In genomic region chr16:23416261-23416656, GRCm38 (mm10) we compare ENCODE assay signal across 9 mouse cellular contexts. TPM values are rescaled to one million over a fixed set of nuclear protein-coding genes. Genes with fewer than 3 reads are reported as not detected.
DNase-seq lines count a peak whose midpoint lies in the region; ATAC-seq lines count a peak whose summit lies in the region.
"Had no signal": no experiment of that assay in that cellular context is flagged by ENCODE, and none has a peak within 500 bp of the region (broad histone marks: within the 10 kb centered on the region; RNA-seq: fewer than 3 reads in every experiment).

No protein-coding gene starts in this region.

- H3K4me3 ChIP-seq in heart, embryonic 16.5 days (ENCODE audit: low read length): peak overlapping the region; percentile 20; the same call in 1 of the 2 replicates

- peak overlapping the region; percentile 32; the same call in 1 of the 2 replicates for H3K9ac ChIP-seq in heart, embryonic 16.5 days (ENCODE audit: low read length)

- H3K9me3 ChIP-seq in heart, embryonic 16.5 days (replicated peaks; ENCODE audit: control insufficient read depth, low read length): no peaks in the 10 kb centered on the region

- H3K4me1 ChIP-seq in heart, embryonic 16.5 days (ENCODE audit: control insufficient read depth, insufficient read depth, low read length): peaks cover 11% of the 10 kb centered on the region; the same call in 1 of the 2 replicates

- DNase-seq in urinary bladder, postnatal 14 days (ENCODE audit: low spot score): peak; percentile 22
- DNase-seq in urinary bladder, postnatal 4 days (ENCODE audit: low spot score in 2 of 2): no peak
- peak; percentile 59 for DNase-seq in kidney, postnatal 14 days
- DNase-seq in mesoderm, embryonic 11.5 days (ENCODE audit: low read depth, low spot score): peak; percentile 29
- no peak for DNase-seq in thymus, postnatal 14 days
- no peak for DNase-seq in right cerebral cortex, postnatal 4 days
- no peak for DNase-seq in spleen, adult 12 weeks (ENCODE audit: low spot score)

- H3K4me2 ChIP-seq in heart, embryonic 16.5 days (ENCODE audit: low read depth, low read length): peak overlapping the region; percentile 56

- no peaks in the 10 kb centered on the region for H3K36me3 ChIP-seq in heart, embryonic 16.5 days (ENCODE audit: control insufficient read depth, insufficient read depth)

- H3K27ac ChIP-seq in heart, embryonic 16.5 days (ENCODE audit: low read length): no peak overlapping the region

- WGBS in heart, embryonic 16.5 days: 23% methylated on average over 10 of the region's 10 CpGs

- ATAC-seq in heart, embryonic 16.5 days (replicated peaks; ENCODE audit: extremely low read depth, insufficient read depth, low FRiP score): peak; percentile 55; the same call in 1 of the 2 replicates

- H3K27me3 ChIP-seq in heart, embryonic 16.5 days (ENCODE audit: control insufficient read depth, insufficient read depth, low read length): no peaks in the 10 kb centered on the region
- H3K27me3 ChIP-seq: CH12.LX had no signal

RNA-seq across cellular contexts. Expression of gene Rtp1, which starts 12.7 kb away (rescaled TPM):
- polyA plus RNA-seq in heart, embryonic 16.5 days (2015; fragmentation: Nextera tagmentation; extraction: Ambion mirVana): not detected in 2 replicates

Comparison
In these comparisons a context has a peak if more than half of its experiments do, and no peak if none do; other contexts are left out.
1. DNase-seq: peak in urinary bladder, postnatal 14 days (single experiment), kidney, postnatal 14 days (single experiment) and mesoderm, embryonic 11.5 days (single experiment); none in urinary bladder, postnatal 4 days (0 of 2), thymus, postnatal 14 days (single experiment), right cerebral cortex, postnatal 4 days (single experiment) and spleen, adult 12 weeks (single experiment).